Mouse (Mus musculus) CH12.LX (cell line): ENCODE measurements around the gene Morc2a. TPM values are rescaled to one million over a fixed set of nuclear protein-coding genes. Genes with fewer than 3 reads are reported as not detected.

Source experiments
- DNase-seq: peaks from one replicate; pipeline ENCODE4 v3.0.0-alpha.2; 2013; ENCODE audit errors: extremely low read depth
- H3K27ac ChIP-seq: 2 replicates; pipeline ENCODE4 v1.5.1; 2012; ENCODE audit warnings: low read depth, mild to moderate bottlenecking, control low read depth, moderate library complexity; ENCODE audit not compliant: insufficient read depth
- H3K27me3 ChIP-seq: replicated peaks from 2 replicates; pipeline ENCODE3; 2012; ENCODE audit warnings: inconsistent platforms
- H3K36me3 ChIP-seq, 2 experiments: replicated peaks in 1 of 2; 2 replicates each; pipeline versions ENCODE3 to v1.6.1; 2012; ENCODE audit warnings: inconsistent platforms in 1 of 2, low read length in 1 of 2, mild to moderate bottlenecking in 1 of 2, mixed read lengths in 1 of 2, moderate library complexity in 1 of 2; ENCODE audit not compliant: control insufficient read depth in 1 of 2, insufficient read depth in 1 of 2
- H3K4me1 ChIP-seq, 2 experiments: 2 replicates each; pipeline ENCODE4 v1.6.1; 2012; ENCODE audit warnings: inconsistent platforms in 1 of 2, moderate library complexity in 1 of 2; ENCODE audit not compliant: insufficient read depth in 2 of 2, control insufficient read depth in 1 of 2
- H3K4me2 ChIP-seq: 2 replicates; pipeline ENCODE4 v1.6.1; 2012; ENCODE audit warnings: low read depth, mild to moderate bottlenecking, control low read depth; ENCODE audit not compliant: poor library complexity, insufficient read depth, severe bottlenecking
- H3K4me3 ChIP-seq, 3 experiments: fragments of 150-350 bp in 1 of 3; sonication (generic) in 1 of 3; replicated peaks in 1 of 3; 2 replicates each; pipeline versions ENCODE3 to v1.5.1; 2011 to 2012; ENCODE audit warnings: low read depth in 2 of 3, low read length in 2 of 3, mild to moderate bottlenecking in 2 of 3, moderate library complexity in 2 of 3, control low read depth in 1 of 3, improper control_type of control experiment in 1 of 3, inconsistent platforms in 1 of 3, mixed read lengths in 1 of 3; ENCODE audit not compliant: poor library complexity in 1 of 3
- H3K79me2 ChIP-seq: replicated peaks from 2 replicates; pipeline ENCODE4 v1.6.1; 2012; ENCODE audit warnings: mild to moderate bottlenecking, moderate library complexity; ENCODE audit not compliant: control insufficient read depth, poor library complexity, insufficient read depth, severe bottlenecking; ENCODE audit errors: extremely low read depth
- H3K9ac ChIP-seq: 2 replicates; pipeline ENCODE4 v1.6.1; 2012; ENCODE audit warnings: low read depth, mild to moderate bottlenecking, control low read depth, moderate library complexity; ENCODE audit not compliant: insufficient read depth
- H3K9me3 ChIP-seq: replicated peaks from 2 replicates; pipeline ENCODE3; 2012; ENCODE audit warnings: low read length, inconsistent platforms, mixed read lengths
- CHD1 ChIP-seq: IDR thresholded peaks from 2 replicates; pipeline ENCODE4 v1.6.1; 2012; ENCODE audit warnings: low read depth, low read length, improper control_type of control experiment, inconsistent platforms
- CHD2 ChIP-seq: IDR thresholded peaks from 2 replicates; pipeline ENCODE4 v1.6.1; 2011; ENCODE audit warnings: low read length, improper control_type of control experiment
- CTCF ChIP-seq, 2 experiments: IDR thresholded peaks in 1 of 2; conservative IDR thresholded peaks in 1 of 2; 2 replicates each; pipeline ENCODE4 v1.5.1; 2011 to 2012; ENCODE audit warnings: low read depth in 2 of 2, low read length in 2 of 2, improper control_type of control experiment in 1 of 2, inconsistent platforms in 1 of 2, mild to moderate bottlenecking in 1 of 2, moderate library complexity in 1 of 2
- E2F4 ChIP-seq: IDR thresholded peaks from 2 replicates; pipeline ENCODE4 v1.6.1; 2011; ENCODE audit warnings: low read depth, low read length, improper control_type of control experiment; ENCODE audit not compliant: insufficient replicate concordance
- ELF1 ChIP-seq: IDR thresholded peaks from 2 replicates; pipeline ENCODE4 v1.6.1; 2014; ENCODE audit warnings: low read depth, mild to moderate bottlenecking, inconsistent platforms, low read length, improper control_type of control experiment
- GABPA ChIP-seq: IDR thresholded peaks from 2 replicates; pipeline ENCODE4 v1.6.1; 2012; ENCODE audit warnings: low read depth, low read length, improper control_type of control experiment, inconsistent platforms; ENCODE audit not compliant: insufficient replicate concordance
- IRF4 ChIP-seq: IDR thresholded peaks from 2 replicates; pipeline ENCODE4 v1.6.1; 2014; ENCODE audit warnings: low read depth, mild to moderate bottlenecking, inconsistent platforms, low read length, improper control_type of control experiment
- JUN ChIP-seq: IDR thresholded peaks from 2 replicates; pipeline ENCODE4 v1.6.1; 2011; ENCODE audit warnings: low read depth, mild to moderate bottlenecking, low read length, improper control_type of control experiment, moderate library complexity; ENCODE audit not compliant: insufficient read depth
- MAX ChIP-seq: IDR thresholded peaks from 2 replicates; pipeline ENCODE4 v1.6.1; 2011; ENCODE audit warnings: low read length, improper control_type of control experiment
- MAZ ChIP-seq: IDR thresholded peaks from 2 replicates; pipeline ENCODE4 v1.6.1; 2012; ENCODE audit warnings: low read depth, mild to moderate bottlenecking, inconsistent platforms, low read length, improper control_type of control experiment, moderate library complexity
- MEF2A ChIP-seq: IDR thresholded peaks from 2 replicates; pipeline ENCODE4 v1.6.1; 2014; ENCODE audit warnings: low read depth, mild to moderate bottlenecking, inconsistent platforms, low read length, improper control_type of control experiment, borderline replicate concordance
- MXI1 ChIP-seq: IDR thresholded peaks from 2 replicates; pipeline ENCODE4 v1.6.1; 2011; ENCODE audit warnings: mild to moderate bottlenecking, low read depth, low read length, improper control_type of control experiment
- MYC ChIP-seq: IDR thresholded peaks from 2 replicates; pipeline ENCODE4 v1.6.1; 2011; ENCODE audit warnings: low read depth, mild to moderate bottlenecking, improper control_type of control experiment, low read length
- NELFE ChIP-seq: IDR thresholded peaks from 2 replicates; pipeline ENCODE4 v1.6.1; 2011; ENCODE audit warnings: low read depth, low read length, improper control_type of control experiment
- NRF1 ChIP-seq: IDR thresholded peaks from 2 replicates; pipeline ENCODE4 v1.6.1; 2014; ENCODE audit warnings: low read depth, mild to moderate bottlenecking, inconsistent platforms, low read length, improper control_type of control experiment, moderate library complexity
- PAX5 ChIP-seq: IDR thresholded peaks from 2 replicates; pipeline ENCODE4 v1.6.1; 2012; ENCODE audit warnings: low read length, inconsistent platforms, mixed read lengths
- POLR2A ChIP-seq: IDR thresholded peaks from 2 replicates; pipeline ENCODE4 v1.6.1; 2011; ENCODE audit warnings: low read depth, mild to moderate bottlenecking, improper control_type of control experiment, low read length
- RAD21 ChIP-seq: IDR thresholded peaks from 2 replicates; pipeline ENCODE4 v1.6.1; 2011; ENCODE audit warnings: low read depth, mild to moderate bottlenecking, low read length, improper control_type of control experiment, moderate library complexity
- RCOR1 ChIP-seq: conservative IDR thresholded peaks from 2 replicates; pipeline ENCODE4 v1.6.1; 2012; ENCODE audit warnings: low read depth, mild to moderate bottlenecking, inconsistent platforms, low read length, improper control_type of control experiment
- SMC3 ChIP-seq: IDR thresholded peaks from 2 replicates; pipeline ENCODE4 v1.6.1; 2011; ENCODE audit warnings: low read depth, low read length, improper control_type of control experiment
- USF1 ChIP-seq: IDR thresholded peaks from 2 replicates; pipeline ENCODE4 v1.6.1; 2014; ENCODE audit warnings: low read depth, mild to moderate bottlenecking, inconsistent platforms, low read length, improper control_type of control experiment
- ZC3H11A ChIP-seq: IDR thresholded peaks from 2 replicates; pipeline ENCODE4 v1.6.1; 2012; ENCODE audit warnings: low read depth, mild to moderate bottlenecking, inconsistent platforms, low read length, improper control_type of control experiment
- ZMIZ1 ChIP-seq: IDR thresholded peaks from 2 replicates; pipeline ENCODE4 v1.6.1; 2012; ENCODE audit warnings: low read depth, mild to moderate bottlenecking, inconsistent platforms, low read length, improper control_type of control experiment
- dilution Hi-C: fragments of 300-500 bp; cut with MboI; formaldehyde crosslinking; loops from 2 replicates; pipeline ENCODE4 v1.14.3; 2020; ENCODE audit warnings: low sequenced_read_pairs; ENCODE audit not compliant: extremely low pct_unique_long_range_greater_than_20kb, extremely low pct_ligation_motif_present
- in situ Hi-C: fragments of 300-500 bp; cut with MboI; formaldehyde crosslinking; loops from 3 replicates; pipeline ENCODE4 v1.14.3; 2019; ENCODE audit warnings: low sequenced_read_pairs, low pct_ligation_motif_present, low pct_unique_long_range_greater_than_20kb, mixed read lengths
- polyA plus RNA-seq: library from polyadenylated mRNA; unstranded; fragments of >175 nt; gene quantifications from 2 replicates; pipeline ENCODE4 v1.2.1, GENCODE M21; 2012; ENCODE audit warnings: low read depth; ENCODE audit not compliant: insufficient read length
- total RNA-seq, 2 experiments: library from RNA; depleted of rRNA; stranded (reverse); fragments of 300-350 nt in 1 of 2; fragments of >200 nt in 1 of 2; gene quantifications; 2 replicates each; pipeline ENCODE4 v1.2.3; 2012 to 2014

Morc2a gene
- total and polyA plus RNA-seq, 3 experiments, result 28.1 to 44.1 (median 28.2) TPM

DNA sequence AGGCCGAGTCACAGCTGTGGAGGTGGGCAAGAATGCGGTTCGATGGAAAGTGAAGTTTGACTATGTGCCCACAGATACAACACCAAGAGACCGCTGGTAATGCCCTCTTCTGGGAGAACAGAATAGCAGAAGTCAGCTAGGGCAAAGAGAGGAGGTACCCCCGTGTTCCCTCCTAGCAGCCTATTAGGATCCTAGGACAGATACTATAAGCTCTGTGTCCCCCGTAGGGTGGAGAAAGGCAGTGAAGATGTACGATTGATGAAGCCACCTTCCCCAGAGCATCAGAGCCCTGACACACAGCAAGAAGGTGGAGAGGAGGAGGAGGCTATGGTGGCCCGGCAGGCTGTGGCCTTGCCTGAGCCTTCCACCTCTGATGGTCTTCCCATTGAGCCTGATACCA lies 36.4 kb downstream of the Morc2a start:
- in situ Hi-C loops (no loop called here), dilution Hi-C loops (no loop called here)
- Histone ChIP-seq H3K4me1 (no peaks in the 10 kb centered on the region), H3K4me2 (no peak overlapping the region), H3K79me2 (no peaks in the 10 kb centered on the region), H3K27ac (no peak overlapping the region), H3K9ac (no peak overlapping the region), H3K27me3 (no peaks in the 10 kb centered on the region), H3K9me3 (no peaks in the 10 kb centered on the region), H3K36me3 (peaks cover 70 to 88% of the 10 kb centered on the region in 2 experiments), H3K4me3 (no peak overlapping the region)
- TF ChIP-seq MYC (no peak), RAD21 (no peak), CHD1 (no peak), ZC3H11A (no peak), ZMIZ1 (no peak), USF1 (no peak), NELFE (no peak), NRF1 (no peak), GABPA (no peak), SMC3 (no peak), MEF2A (no peak), CTCF (conservative IDR thresholded peaks at IDR 0.05 in 1 of 2, IDR thresholded peaks at IDR 0.05 in 1 of 2; ENCODE audit: low read depth in 2 of 2, low read length in 2 of 2) (no peak), MAX (no peak), POLR2A (no peak), CHD2 (no peak)
- no peak for DNase-seq

DNA sequence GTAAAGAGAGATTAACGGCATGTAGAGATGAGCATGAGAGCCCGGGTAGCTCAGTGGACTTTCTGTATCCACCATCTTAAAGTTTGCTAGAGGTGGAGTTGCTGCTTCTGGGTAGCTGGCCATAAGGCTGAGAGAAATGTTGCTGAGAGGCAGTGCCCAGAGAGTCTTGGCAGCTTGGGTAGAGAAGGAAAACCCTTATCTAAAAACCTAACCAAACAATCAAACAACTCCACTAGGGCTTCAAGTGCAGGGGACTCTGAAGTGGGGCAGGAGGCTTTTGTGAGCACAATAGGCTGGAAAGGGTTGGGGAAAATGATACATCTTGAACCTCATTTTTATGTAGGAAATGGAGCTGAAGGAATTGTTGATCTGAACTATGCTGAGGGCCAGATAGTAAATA lies 37.3 kb downstream of the Morc2a start:
- Histone ChIP-seq H3K9ac (no peak overlapping the region), H3K36me3 (peaks cover 67 to 90% of the 10 kb centered on the region in 2 experiments), H3K4me1 (no peaks in the 10 kb centered on the region), H3K9me3 (no peaks in the 10 kb centered on the region), H3K4me2 (no peak overlapping the region), H3K79me2 (no peaks in the 10 kb centered on the region), H3K27me3 (no peaks in the 10 kb centered on the region), H3K4me3 (no peak overlapping the region), H3K27ac (no peak overlapping the region)
- dilution Hi-C loops (no loop called here), in situ Hi-C loops (no loop called here)
- DNase-seq, result no peak
- no peak for TF ChIP-seq PAX5
- no peak for TF ChIP-seq CTCF (conservative IDR thresholded peaks at IDR 0.05 in 1 of 2, IDR thresholded peaks at IDR 0.05 in 1 of 2; ENCODE audit: low read depth in 2 of 2, low read length in 2 of 2)
- TF ChIP-seq MEF2A, result no peak
- no peak for TF ChIP-seq E2F4
- TF ChIP-seq CHD1, result no peak
- TF ChIP-seq MAZ, result no peak
- TF ChIP-seq IRF4, result no peak
- no peak for TF ChIP-seq JUN
- no peak for TF ChIP-seq ELF1
- no peak for TF ChIP-seq GABPA
- TF ChIP-seq MYC, result no peak
- no peak for TF ChIP-seq MXI1
- no peak for TF ChIP-seq RCOR1
- no peak for TF ChIP-seq SMC3
- no peak for TF ChIP-seq RAD21
- no peak for TF ChIP-seq ZC3H11A
